In the genomic region with DNA sequence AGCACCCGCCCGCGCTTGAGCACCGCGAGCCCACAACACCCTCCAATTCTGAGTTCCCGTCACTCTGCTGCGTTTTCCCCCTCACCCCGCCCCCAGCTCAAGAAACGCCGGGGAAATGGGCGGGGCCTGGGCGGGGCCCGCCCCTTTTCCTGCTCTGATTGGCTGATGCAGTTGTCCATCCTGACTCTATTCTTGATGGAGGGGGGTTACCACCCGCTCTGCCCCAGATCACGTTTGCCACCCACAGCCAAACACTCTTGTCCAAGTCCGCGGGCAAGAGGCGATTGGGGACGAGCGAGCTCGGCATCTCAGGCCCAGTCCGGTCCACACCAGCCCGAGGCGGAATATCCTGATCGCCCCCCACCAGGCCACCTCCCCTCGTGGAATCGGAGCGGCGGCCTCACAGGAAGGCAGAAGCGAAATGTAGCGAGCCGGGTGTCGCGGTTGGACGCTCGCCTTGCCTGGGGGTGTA, we compare ENCODE assay signal across 8 mouse cellular contexts. TPM values are rescaled to one million over a fixed set of nuclear protein-coding genes. Genes with fewer than 3 reads are reported as not detected.
DNase-seq lines count a peak whose midpoint lies in the region; ATAC-seq and TF ChIP-seq lines count a peak whose summit lies in the region.

No protein-coding gene starts in this region.

- peak overlapping the region; percentile 85 for H3K27ac ChIP-seq in embryonic facial prominence, embryonic 13.5 days
- H3K27ac ChIP-seq in kidney, adult 2 months (ENCODE audit: insufficient read depth, low read depth, low read length): peak overlapping the region; percentile 74
- peak overlapping the region; percentile 90 for H3K27ac ChIP-seq in limb, embryonic 12.5 days
- peak overlapping the region; percentile 87 for H3K27ac ChIP-seq in midbrain, embryonic 15.5 days
- peak overlapping the region; percentile 94 for H3K27ac ChIP-seq in spleen, adult 2 months (ENCODE audit: insufficient read depth, low read length)

- ATAC-seq in embryonic facial prominence, embryonic 13.5 days (ENCODE audit: insufficient number of reproducible peaks, insufficient read depth, low FRiP score, low TSS enrichment, low read depth): peak; percentile 91
- peak; percentile 94 for ATAC-seq in limb, embryonic 12.5 days (ENCODE audit: insufficient number of reproducible peaks, insufficient read depth, low FRiP score, low TSS enrichment, low read depth)
- peak; percentile 97 for ATAC-seq in midbrain, embryonic 15.5 days (replicated peaks)

- H3K27me3 ChIP-seq in embryonic facial prominence, embryonic 13.5 days: no peaks in the 10 kb centered on the region
- H3K27me3 ChIP-seq in kidney, adult 2 months (replicated peaks; ENCODE audit: control insufficient read depth, insufficient read depth, low read length): no peaks in the 10 kb centered on the region
- H3K27me3 ChIP-seq in limb, embryonic 12.5 days: no peaks in the 10 kb centered on the region
- H3K27me3 ChIP-seq in midbrain, embryonic 15.5 days (replicated peaks): no peaks in the 10 kb centered on the region
- no peaks in the 10 kb centered on the region for H3K27me3 ChIP-seq in spleen, adult 2 months (ENCODE audit: control insufficient read depth, insufficient read depth, low read length)

- H3K4me1 ChIP-seq in embryonic facial prominence, embryonic 13.5 days: peaks cover 40% of the 10 kb centered on the region
- no peaks in the 10 kb centered on the region; the same call in 1 of the 2 replicates for H3K4me1 ChIP-seq in kidney, adult 2 months (ENCODE audit: control insufficient read depth, insufficient read depth, low read length)
- peaks cover 37% of the 10 kb centered on the region for H3K4me1 ChIP-seq in limb, embryonic 12.5 days (replicated peaks)
- H3K4me1 ChIP-seq in midbrain, embryonic 15.5 days: peaks cover 44% of the 10 kb centered on the region
- peaks cover 9% of the 10 kb centered on the region; the same call in 1 of the 2 replicates for H3K4me1 ChIP-seq in spleen, adult 2 months (ENCODE audit: control insufficient read depth, insufficient read depth, insufficient read length)

- peak; percentile 97 for DNase-seq in 3134 (ENCODE audit: extremely low read depth, insufficient read length, low spot score)
- peak; percentile 93 to 94 for DNase-seq in adrenal gland, postnatal 36 days
- DNase-seq in heart, adult 18-20 months: peak; percentile 95 to 98
- DNase-seq in kidney, adult 2 months: peak; percentile 97
- DNase-seq in spleen, adult 2 months (ENCODE audit: low read depth in 1 of 2, low spot score in 2 of 2): peak; percentile 84 to 92

- peak overlapping the region; percentile 74 for H3K4me3 ChIP-seq in embryonic facial prominence, embryonic 13.5 days
- peak overlapping the region; percentile 65 for H3K4me3 ChIP-seq in kidney, adult 2 months (ENCODE audit: insufficient read depth, low read depth, low read length)
- H3K4me3 ChIP-seq in limb, embryonic 12.5 days (replicated peaks): peak overlapping the region; percentile 74
- H3K4me3 ChIP-seq in midbrain, embryonic 15.5 days: peak overlapping the region; percentile 92
- H3K4me3 ChIP-seq in spleen, adult 2 months (ENCODE audit: extremely low read depth, insufficient read depth, insufficient read length): peak overlapping the region; percentile 99

- no peak for TF ChIP-seq CTCF in kidney, adult 2 months (conservative IDR thresholded peaks at IDR 0.05; ENCODE audit: insufficient read depth, insufficient read length, low read depth, low read length)
- TF ChIP-seq CTCF in spleen, adult 2 months (IDR thresholded peaks at IDR 0.05; ENCODE audit: extremely low read depth, insufficient read depth, insufficient read length, insufficient replicate concordance): no peak

- no peaks in the 10 kb centered on the region for H3K9me3 ChIP-seq in embryonic facial prominence, embryonic 13.5 days
- H3K9me3 ChIP-seq in limb, embryonic 12.5 days: no peaks in the 10 kb centered on the region
- no peaks in the 10 kb centered on the region for H3K9me3 ChIP-seq in midbrain, embryonic 15.5 days

- peak overlapping the region; percentile 80 for H3K4me2 ChIP-seq in embryonic facial prominence, embryonic 13.5 days
- peak overlapping the region; percentile 78 for H3K4me2 ChIP-seq in limb, embryonic 12.5 days
- peak overlapping the region; percentile 85 for H3K4me2 ChIP-seq in midbrain, embryonic 15.5 days

- WGBS in embryonic facial prominence, embryonic 13.5 days: under 1% methylated on average over 36 of the region's 36 CpGs
- 0% methylated on average over 36 of the region's 36 CpGs for WGBS in kidney, adult 2 months
- WGBS in limb, embryonic 12.5 days: under 1% methylated on average over 36 of the region's 36 CpGs
- WGBS in midbrain, embryonic 15.5 days: under 1% methylated on average over 36 of the region's 36 CpGs
- WGBS in spleen, adult 2 months: under 1% methylated on average over 36 of the region's 36 CpGs

- H3K9ac ChIP-seq in embryonic facial prominence, embryonic 13.5 days: peak overlapping the region; percentile 84
- H3K9ac ChIP-seq in limb, embryonic 12.5 days (replicated peaks): peak overlapping the region; percentile 85
- peak overlapping the region; percentile 80 for H3K9ac ChIP-seq in midbrain, embryonic 15.5 days

- peak; percentile 47 for TF ChIP-seq POLR2A in kidney, adult 2 months (IDR thresholded peaks at IDR 0.05; ENCODE audit: low read depth, low read length)
- TF ChIP-seq POLR2A in spleen, adult 2 months (IDR thresholded peaks at IDR 0.05; ENCODE audit: low read depth, low read length): no peak; the same call in none of the 2 replicates

- peaks cover 26% of the 10 kb centered on the region for H3K36me3 ChIP-seq in embryonic facial prominence, embryonic 13.5 days
- H3K36me3 ChIP-seq in kidney, adult 2 months (ENCODE audit: control insufficient read depth, insufficient read depth, low read length): no peaks in the 10 kb centered on the region
- peaks cover 26% of the 10 kb centered on the region for H3K36me3 ChIP-seq in limb, embryonic 12.5 days
- H3K36me3 ChIP-seq in midbrain, embryonic 15.5 days (replicated peaks): no peaks in the 10 kb centered on the region
- peaks cover 10% of the 10 kb centered on the region for H3K36me3 ChIP-seq in spleen, adult 2 months (ENCODE audit: control insufficient read depth, insufficient read depth, low read length)

RNA-seq across cellular contexts. Expression of a gene that starts 0.5 kb away (rescaled TPM):
- total RNA-seq in adrenal gland, postnatal 36 days (2021): 10 to 100 TPM; 38.3 to 59.0 TPM
- 12.7 and 13.5 TPM in 2 replicates for polyA plus RNA-seq in embryonic facial prominence, embryonic 13.5 days (2015; fragmentation: Nextera tagmentation; extraction: Ambion mirVana)
- 10 to 100 TPM; 38.8 to 51.8 TPM for total RNA-seq in heart, adult 18-20 months (2021)
- polyA plus RNA-seq in kidney, adult 2 months (2012; rRNA removed): 22.4 and 27.8 TPM in 2 replicates
- 13.7 and 14.9 TPM in 2 replicates for polyA plus RNA-seq in limb, embryonic 12.5 days (2016; fragmentation: Nextera tagmentation; extraction: Ambion mirVana)
- polyA plus RNA-seq in midbrain, embryonic 15.5 days (2015; fragmentation: Nextera tagmentation; extraction: Ambion mirVana): 20.3 and 22.3 TPM in 2 replicates
- polyA plus RNA-seq in spleen, adult 2 months (2012; rRNA removed): 22.9 and 41.1 TPM in 2 replicates

RNA-seq across cellular contexts. Expression of a gene that starts 30.6 kb away (rescaled TPM):
- 10 to 100 TPM in 1 of 2 experiments, 1 to 10 TPM in 1; 6.7 to 15.6 TPM for total RNA-seq in adrenal gland, postnatal 36 days (2021)
- 0.32 and 0.53 TPM in 2 replicates for polyA plus RNA-seq in embryonic facial prominence, embryonic 13.5 days (2015; fragmentation: Nextera tagmentation; extraction: Ambion mirVana)
- total RNA-seq in heart, adult 18-20 months (2021): 1 to 10 TPM; 7.4 to 9.1 TPM
- 26.3 and 27.7 TPM in 2 replicates for polyA plus RNA-seq in kidney, adult 2 months (2012; rRNA removed)
- 1.7 and 2.5 TPM in 2 replicates for polyA plus RNA-seq in limb, embryonic 12.5 days (2016; fragmentation: Nextera tagmentation; extraction: Ambion mirVana)
- 0.22 and 0.29 TPM in 2 replicates for polyA plus RNA-seq in midbrain, embryonic 15.5 days (2015; fragmentation: Nextera tagmentation; extraction: Ambion mirVana)
- polyA plus RNA-seq in spleen, adult 2 months (2012; rRNA removed): 0.11 and 0.25 TPM in 2 replicates

RNA-seq across cellular contexts. Expression of a gene that starts 39.2 kb away (rescaled TPM):
- 10 to 100 TPM; 16.1 to 23.0 TPM for total RNA-seq in adrenal gland, postnatal 36 days (2021)
- polyA plus RNA-seq in embryonic facial prominence, embryonic 13.5 days (2015; fragmentation: Nextera tagmentation; extraction: Ambion mirVana): 28.6 and 30.5 TPM in 2 replicates
- 10 to 100 TPM; 11.3 to 11.4 TPM for total RNA-seq in heart, adult 18-20 months (2021)
- 27.0 and 33.8 TPM in 2 replicates for polyA plus RNA-seq in kidney, adult 2 months (2012; rRNA removed)
- 14.5 and 14.7 TPM in 2 replicates for polyA plus RNA-seq in limb, embryonic 12.5 days (2016; fragmentation: Nextera tagmentation; extraction: Ambion mirVana)
- polyA plus RNA-seq in midbrain, embryonic 15.5 days (2015; fragmentation: Nextera tagmentation; extraction: Ambion mirVana): 7.0 and 7.5 TPM in 2 replicates
- 30.1 and 35.7 TPM in 2 replicates for polyA plus RNA-seq in spleen, adult 2 months (2012; rRNA removed)

Comparison
In these comparisons a context has a peak if more than half of its experiments do, and no peak if none do; other contexts are left out.
1. Peak in every context shown above with its lines: DNase-seq, ATAC-seq, H3K4me3 ChIP-seq and H3K27ac ChIP-seq.